Mouse (Mus musculus): ENCODE measurements at regions not wholly inside any gene's neighbourhood (a gene's known extent, or its start where the extent isn't known, plus 50 kb on each side); places are given as distances from the start of the nearest gene placed in this dataset.

GRCm38 (mm10) chr7:83201126-83201686 is 334.1 kb downstream of the Mex3b start:
- Histone ChIP-seq H3K4me3 (no peak overlapping the region), H3K4me2 (peak overlapping the region; percentile 52), H3K4me1 (peaks cover 60% of the 10 kb centered on the region), H3K9me3 (no peaks in the 10 kb centered on the region), H3K9ac (peak overlapping the region; percentile 56), H3K36me3 (no peaks in the 10 kb centered on the region), H3K27ac (peak overlapping the region; percentile 89), H3K27me3 (no peaks in the 10 kb centered on the region)
- whole genome bisulfite sequencing: 46% methylated on average over 7 of the region's 7 CpGs
- ATAC-seq (ENCODE audit: insufficient number of reproducible peaks, insufficient read depth, low FRiP score, low TSS enrichment, low read depth): no peak; the same call in 1 of the 2 replicates

GRCm38 (mm10) chr7:83201768-83202493 is 334.8 kb downstream of the Mex3b start:
- peak; percentile 45; the same call in 1 of the 2 replicates for ATAC-seq (ENCODE audit: insufficient number of reproducible peaks, insufficient read depth, low FRiP score, low TSS enrichment, low read depth)
- H3K9me3 ChIP-seq: no peaks in the 10 kb centered on the region
- H3K4me3 ChIP-seq: 0 out of 2 replicates have a peak overlapping the region, but pooled peaks have one; percentile 15
- no peaks in the 10 kb centered on the region for H3K36me3 ChIP-seq
- peak overlapping the region; percentile 89 for H3K27ac ChIP-seq
- H3K4me1 ChIP-seq: peaks cover 53% of the 10 kb centered on the region
- peak overlapping the region; percentile 52 for H3K4me2 ChIP-seq
- WGBS: 5% methylated on average over 11 of the region's 11 CpGs
- H3K27me3 ChIP-seq: no peaks in the 10 kb centered on the region
- H3K9ac ChIP-seq: peak overlapping the region; percentile 56

DNA sequence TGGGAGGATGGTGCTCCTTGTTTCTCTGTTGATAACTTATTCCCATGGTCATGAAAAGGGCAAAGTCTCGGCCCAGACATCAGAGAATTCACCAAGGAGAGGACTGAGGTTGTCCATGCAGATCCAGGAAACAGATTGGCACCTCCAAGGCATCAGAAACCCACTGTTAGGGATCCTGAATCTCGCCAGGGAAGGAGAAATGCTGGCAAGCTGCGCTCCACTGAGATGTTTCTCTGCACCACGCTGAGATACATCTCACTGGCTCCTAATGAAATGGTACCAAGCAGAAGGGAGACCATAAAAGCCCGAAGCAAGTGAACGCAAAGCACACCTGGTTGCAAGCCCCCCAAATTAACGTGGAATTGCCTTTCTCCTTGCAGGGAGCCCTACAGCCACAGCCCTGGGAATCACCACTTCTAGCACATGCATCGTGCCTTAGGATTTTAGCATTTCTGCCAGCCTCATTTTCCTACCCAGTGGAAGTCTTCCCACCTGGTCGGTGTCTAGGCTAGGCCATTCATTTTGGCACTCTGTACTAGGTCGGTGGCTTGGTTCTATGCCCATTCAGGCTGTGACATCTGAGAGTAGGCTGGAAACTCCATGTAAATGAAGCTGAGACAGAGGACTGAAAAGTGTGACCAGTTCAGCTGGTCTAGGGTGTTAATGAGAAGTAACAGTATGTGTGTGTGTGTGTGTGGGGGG is 336.3 kb downstream of the Mex3b start:
- H3K9ac ChIP-seq: no peak overlapping the region
- H3K27ac ChIP-seq: peak overlapping the region; percentile 19
- no peak overlapping the region for H3K4me2 ChIP-seq
- no peaks in the 10 kb centered on the region for H3K27me3 ChIP-seq
- ATAC-seq (ENCODE audit: insufficient number of reproducible peaks, insufficient read depth, low FRiP score, low TSS enrichment, low read depth): no peak
- H3K4me3 ChIP-seq: no peak overlapping the region
- WGBS: 72% methylated on average over 10 of the region's 10 CpGs
- H3K4me1 ChIP-seq: peaks cover 52% of the 10 kb centered on the region
- no peaks in the 10 kb centered on the region for H3K36me3 ChIP-seq
- H3K9me3 ChIP-seq: no peaks in the 10 kb centered on the region

DNA sequence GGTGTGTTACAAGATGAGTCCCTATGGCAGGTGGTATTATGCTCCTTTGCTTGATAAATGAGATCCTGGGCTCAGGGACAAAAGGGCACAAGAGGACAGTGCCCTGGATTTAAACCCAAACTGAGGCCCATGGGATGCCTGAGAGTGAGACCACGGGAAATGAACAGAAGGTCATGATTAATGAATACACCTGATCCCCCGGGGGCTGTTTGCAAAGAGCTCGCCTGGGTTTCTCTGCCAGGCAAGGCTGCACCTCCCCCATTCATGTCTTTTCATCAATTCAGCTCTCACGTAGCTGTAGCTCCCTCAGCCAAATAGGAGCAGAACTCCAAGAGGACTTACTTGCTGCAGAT is 336.9 kb downstream of the Mex3b start:
- no peak for ATAC-seq (ENCODE audit: insufficient number of reproducible peaks, insufficient read depth, low FRiP score, low TSS enrichment, low read depth)
- H3K4me3 ChIP-seq: no peak overlapping the region
- H3K4me2 ChIP-seq: no peak overlapping the region
- no peaks in the 10 kb centered on the region for H3K36me3 ChIP-seq
- H3K9me3 ChIP-seq: no peaks in the 10 kb centered on the region
- peaks cover 52% of the 10 kb centered on the region for H3K4me1 ChIP-seq
- no peak overlapping the region for H3K9ac ChIP-seq
- H3K27ac ChIP-seq: 0 out of 2 replicates have a peak overlapping the region, but pooled peaks have one; percentile 19
- 19% methylated on average over 4 of the region's 4 CpGs for WGBS
- no peaks in the 10 kb centered on the region for H3K27me3 ChIP-seq

GRCm38 (mm10) chr7:83204701-83205100 is 337.6 kb downstream of the Mex3b start:
- no peaks in the 10 kb centered on the region for H3K36me3 ChIP-seq
- H3K9me3 ChIP-seq: no peaks in the 10 kb centered on the region
- no peak for ATAC-seq (ENCODE audit: insufficient number of reproducible peaks, insufficient read depth, low FRiP score, low TSS enrichment, low read depth)
- no peaks in the 10 kb centered on the region for H3K27me3 ChIP-seq
- no peak overlapping the region for H3K9ac ChIP-seq
- H3K4me3 ChIP-seq: no peak overlapping the region
- H3K4me2 ChIP-seq: no peak overlapping the region
- no peak overlapping the region for H3K27ac ChIP-seq
- peaks cover 52% of the 10 kb centered on the region for H3K4me1 ChIP-seq
- WGBS: 48% methylated on average over 8 of the region's 8 CpGs

DNA sequence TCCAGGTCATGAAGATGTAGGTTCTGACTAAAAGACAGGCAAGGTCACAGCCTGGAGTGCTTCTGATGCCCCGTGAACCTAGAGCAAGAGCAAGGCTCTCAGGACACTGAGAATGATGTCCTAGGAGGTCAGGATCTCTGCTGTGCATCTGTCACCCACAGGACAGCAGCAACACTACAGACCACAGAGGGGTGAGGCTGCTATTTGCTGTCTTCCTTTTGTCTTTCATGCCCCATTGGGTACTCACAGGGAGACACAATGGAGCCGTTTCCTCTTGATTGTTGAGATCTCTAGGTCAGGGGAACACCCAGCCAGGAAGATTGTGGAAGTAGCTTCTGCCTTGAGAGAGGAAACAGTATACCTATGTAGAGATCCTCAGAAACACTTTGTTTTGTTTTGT is 339.9 kb downstream of the Mex3b start:
- H3K4me3 ChIP-seq: no peak overlapping the region
- no peak overlapping the region for H3K9ac ChIP-seq
- peaks cover 36% of the 10 kb centered on the region for H3K4me1 ChIP-seq
- no peak overlapping the region for H3K4me2 ChIP-seq
- WGBS: 76% methylated on average over 2 of the region's 2 CpGs
- no peaks in the 10 kb centered on the region for H3K36me3 ChIP-seq
- H3K27me3 ChIP-seq: no peaks in the 10 kb centered on the region
- no peak overlapping the region for H3K27ac ChIP-seq
- H3K9me3 ChIP-seq: no peaks in the 10 kb centered on the region
- ATAC-seq (ENCODE audit: insufficient number of reproducible peaks, insufficient read depth, low FRiP score, low TSS enrichment, low read depth): no peak

- no peaks in the 10 kb centered on the region for H3K36me3 ChIP-seq
- ATAC-seq (ENCODE audit: insufficient number of reproducible peaks, insufficient read depth, low FRiP score, low TSS enrichment, low read depth): no peak
- WGBS: 51% methylated on average over 6 of the region's 6 CpGs
Observed at GRCm38 (mm10) chr7:83211611-83212010, 344.5 kb downstream of the Mex3b start.

GRCm38 (mm10) chr7:83222029-83222722 is 355.0 kb downstream of the Mex3b start:
- H3K27me3 ChIP-seq: no peaks in the 10 kb centered on the region
- no peak overlapping the region for H3K9ac ChIP-seq
- H3K27ac ChIP-seq: no peak overlapping the region
- no peak overlapping the region for H3K4me3 ChIP-seq
- 79% methylated on average over 3 of the region's 3 CpGs for WGBS
- no peak for ATAC-seq (ENCODE audit: insufficient number of reproducible peaks, insufficient read depth, low FRiP score, low TSS enrichment, low read depth)
- 0 out of 2 replicates have a peak, but pooled peaks cover 5% of the 10 kb centered on the region for H3K9me3 ChIP-seq
- H3K4me1 ChIP-seq: peaks cover 3% of the 10 kb centered on the region; the same call in 1 of the 2 replicates
- H3K4me2 ChIP-seq: no peak overlapping the region
- H3K36me3 ChIP-seq: no peaks in the 10 kb centered on the region

More at GRCm38 (mm10) chr7:83211611-83212010, 344.5 kb downstream of the Mex3b start:
- Histone ChIP-seq H3K4me2 (no peak overlapping the region), H3K9me3 (no peaks in the 10 kb centered on the region), H3K4me1 (peaks cover 7% of the 10 kb centered on the region; the same call in 1 of the 2 replicates), H3K4me3 (no peak overlapping the region), H3K27ac (no peak overlapping the region), H3K9ac (no peak overlapping the region), H3K27me3 (no peaks in the 10 kb centered on the region)

- Histone ChIP-seq H3K9ac (no peak overlapping the region), H3K36me3 (no peaks in the 10 kb centered on the region), H3K27me3 (no peaks in the 10 kb centered on the region), H3K4me3 (no peak overlapping the region), H3K4me2 (no peak overlapping the region), H3K9me3 (peaks cover 8% of the 10 kb centered on the region), H3K4me1 (peaks cover 29% of the 10 kb centered on the region), H3K27ac (peak overlapping the region; percentile 71)
- 30% methylated on average over 7 of the region's 7 CpGs for WGBS
- no peak for ATAC-seq (ENCODE audit: insufficient number of reproducible peaks, insufficient read depth, low FRiP score, low TSS enrichment, low read depth)
Observed at GRCm38 (mm10) chr7:83227262-83228108, 357.2 kb upstream of the Tmc3 start.

GRCm38 (mm10) chr7:83230496-83231325 is 354.0 kb upstream of the Tmc3 start:
- Histone ChIP-seq H3K9ac (no peak overlapping the region), H3K4me1 (peaks cover 29% of the 10 kb centered on the region), H3K27ac (peak overlapping the region; percentile 78), H3K36me3 (no peaks in the 10 kb centered on the region), H3K4me3 (no peak overlapping the region), H3K27me3 (no peaks in the 10 kb centered on the region), H3K4me2 (no peak overlapping the region), H3K9me3 (peaks cover 8% of the 10 kb centered on the region)
- WGBS: 39% methylated on average over 3 of the region's 3 CpGs
- ATAC-seq (ENCODE audit: insufficient number of reproducible peaks, insufficient read depth, low FRiP score, low TSS enrichment, low read depth): no peak; the same call in 1 of the 2 replicates
